Mouse (Mus musculus) left cerebral cortex, postnatal 36 days (tissue): ENCODE results near the gene Gclc. TPM values are rescaled to one million over a fixed set of nuclear protein-coding genes. Genes with fewer than 3 reads are reported as not detected.

Experiments
- DNase-seq, 2 experiments: peaks; one replicate each; pipeline ENCODE4 v3.0.0; 2021 to 2022; ENCODE audit warnings: low spot score in 2 of 2, mixed read lengths in 1 of 2
- intact Hi-C: fragments of 180-260 bp; cut with DNase I; formaldehyde crosslinking; loops from one replicate; pipeline ENCODE4 v1.15.1; 2025
- total RNA-seq, 2 experiments: library from RNA; stranded (reverse); gene quantifications; 2 replicates each; pipeline ENCODE4 v1.2.3; 2021

The Gclc gene
- total RNA-seq, 2 experiments from 2014 or later, result 43.3 to 44.6 TPM

GRCm38 (mm10) chr9:77834259-77834993 is 80.1 kb downstream of the Gclc start:
- intact Hi-C loops, result no loop called here
- DNase-seq, result no peak

DNA sequence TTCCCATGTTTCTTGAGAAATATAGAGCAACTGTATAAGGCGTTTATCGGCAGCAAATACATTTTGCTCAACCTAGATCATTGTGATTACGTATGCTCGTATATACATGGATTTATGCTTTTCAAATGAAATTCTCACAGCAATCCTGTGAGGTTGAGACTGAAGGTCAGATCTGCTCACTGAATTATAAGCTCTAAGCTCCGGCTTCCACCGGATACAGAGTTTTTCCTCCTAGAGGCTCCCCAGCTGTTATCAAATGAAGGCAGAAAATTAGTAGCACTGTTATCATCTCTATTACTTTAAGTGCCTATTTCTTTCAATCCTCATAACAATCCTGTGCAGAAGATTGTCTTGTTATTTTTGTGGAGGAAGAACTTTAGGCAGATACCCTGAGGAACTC is 80.8 kb downstream of the Gclc start:
- DNase-seq, result no peak

DNA sequence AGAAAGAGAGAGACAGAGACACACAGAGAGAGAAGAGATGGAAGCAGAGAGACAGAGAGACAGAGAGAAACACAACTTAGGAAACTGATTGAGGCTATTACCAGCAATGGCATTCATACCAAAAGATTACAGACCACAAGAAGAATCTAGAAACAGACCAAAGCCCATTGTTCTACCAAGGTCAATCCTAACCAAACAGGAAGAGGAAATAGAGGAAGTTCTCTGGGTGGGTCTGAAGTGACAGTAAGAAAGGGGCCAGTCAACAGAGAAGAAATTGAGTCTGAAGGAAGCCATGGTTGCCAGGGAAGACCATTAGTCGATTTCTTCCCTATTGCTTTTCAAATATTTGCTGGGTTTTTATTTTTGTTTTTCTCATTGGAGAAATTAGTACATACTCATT is 81.4 kb downstream of the Gclc start:
- no peak for DNase-seq
- intact Hi-C loops, result no loop called here

More for the DNA sequence above, 80.8 kb downstream of the Gclc start:
- intact Hi-C loops, result no loop called here

GRCm38 (mm10) chr9:77838586-77838985 is 84.3 kb downstream of the Gclc start:
- intact Hi-C loops, result no loop called here
- no peak for DNase-seq

Other genes starting within 250 kb of the Gclc start
- gene Lrrc1, start 209.7 kb upstream of the Gclc start, total RNA-seq, result 1 to 10 TPM; 6.1 to 6.2 TPM
- gene Klhl31, start 118.0 kb upstream of the Gclc start, total RNA-seq, result not detected
- 10 to 100 TPM; 62.2 to 68.7 TPM for gene Elovl5, start 162.8 kb downstream of the Gclc start, total RNA-seq